Mouse (Mus musculus) kidney, embryonic 15.5 days (tissue): ENCODE measurements around the gene Pde4b. TPM values are rescaled to one million over a fixed set of nuclear protein-coding genes. Genes with fewer than 3 reads are reported as not detected.
A peak's percentile ranks its signal among the peaks of the same experiment; 100 is the strongest.

Experiments
- ATAC-seq: fragments of 200-750 bp; cut with Nextera tagmentation; replicated peaks from 2 replicates; pipeline ENCODE4 v1.8.0; 2017; ENCODE audit warnings: moderate TSS enrichment; ENCODE audit not compliant: low FRiP score
- H3K27ac ChIP-seq: fragments of 300-500 bp; sonication (generic); 2 replicates; pipeline ENCODE4 v1.5.1; 2015; ENCODE audit warnings: mild to moderate bottlenecking, inconsistent platforms
- H3K27me3 ChIP-seq: fragments of 300-500 bp; sonication (generic); 2 replicates; pipeline ENCODE4 v1.6.1; 2015; ENCODE audit warnings: inconsistent platforms
- H3K36me3 ChIP-seq: fragments of 300-500 bp; sonication (generic); 2 replicates; pipeline ENCODE4 v1.6.1; 2015; ENCODE audit warnings: inconsistent platforms
- H3K4me1 ChIP-seq: fragments of 300-500 bp; sonication (generic); 2 replicates; pipeline ENCODE4 v1.6.1; 2015; ENCODE audit warnings: inconsistent platforms
- H3K4me2 ChIP-seq: fragments of 300-500 bp; sonication (generic); 2 replicates; pipeline ENCODE4 v1.6.1; 2015; ENCODE audit warnings: moderate library complexity, mild to moderate bottlenecking, inconsistent platforms
- H3K4me3 ChIP-seq: fragments of 300-500 bp; sonication (generic); replicated peaks from 2 replicates; pipeline ENCODE4 v1.5.1; 2015; ENCODE audit warnings: mild to moderate bottlenecking, inconsistent platforms
- H3K9ac ChIP-seq: fragments of 300-500 bp; sonication (generic); 2 replicates; pipeline ENCODE4 v1.6.1; 2015; ENCODE audit warnings: mild to moderate bottlenecking, inconsistent platforms
- H3K9me3 ChIP-seq: fragments of 300-500 bp; sonication (generic); replicated peaks from 2 replicates; pipeline ENCODE4 v1.6.1; 2016; ENCODE audit warnings: inconsistent platforms
- WGBS: fragments of 180-500 bp; shearing (Covaris S2); methylation state at CpG from one replicate; pipeline ENCODE4 v1.1.7; 2015; ENCODE audit warnings: mixed read lengths; 5-methylcytosine and 5-hydroxymethylcytosine counted together
- polyA plus RNA-seq: library from polyadenylated mRNA; unstranded; fragments of >200 nt; fragmentation: Nextera tagmentation; extraction: Ambion mirVana; gene quantifications from 2 replicates; pipeline ENCODE4 v1.2.1, GENCODE M21; 2015

The Pde4b gene
- polyA plus RNA-seq, 1 experiment from 2014 or later: 13.6 TPM

DNA sequence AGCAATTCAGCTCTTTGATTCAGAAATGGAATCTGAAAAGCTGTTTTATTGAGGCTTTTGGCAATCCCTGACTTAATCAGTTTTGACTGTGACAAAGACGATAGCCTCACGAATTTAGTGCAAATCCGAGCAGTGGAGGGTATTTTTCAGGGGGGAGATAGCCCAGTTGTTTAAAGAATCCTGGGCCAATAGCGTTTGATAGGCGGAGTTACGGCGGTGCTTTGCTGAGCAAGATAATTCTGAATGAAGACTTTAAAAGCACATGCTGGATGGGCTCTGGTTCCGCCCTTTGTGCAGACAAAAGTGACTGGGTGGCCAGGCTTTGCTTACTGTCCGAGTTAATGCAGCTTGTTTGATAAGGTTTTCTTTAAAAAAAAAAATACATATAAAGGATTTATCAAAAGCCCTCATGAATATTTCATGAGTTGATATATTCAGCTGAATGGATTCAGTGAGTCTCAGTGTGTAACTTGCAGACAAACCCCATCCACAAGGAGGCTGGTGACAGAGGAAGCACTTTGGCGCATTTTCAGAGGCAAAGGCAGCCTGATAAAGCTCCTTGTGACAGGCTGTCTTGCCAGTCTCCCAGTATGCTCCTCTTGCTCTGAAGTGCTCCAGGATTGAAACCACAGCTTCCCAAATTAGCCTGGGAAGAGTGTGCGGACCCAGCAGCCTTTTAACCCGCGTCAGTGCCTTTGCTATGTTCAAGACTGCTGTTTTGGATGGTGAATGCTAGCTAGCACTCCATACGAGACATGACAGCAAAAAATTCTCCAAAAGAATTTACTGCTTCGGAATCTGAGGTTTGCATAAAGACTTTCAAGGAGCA, 167.3 kb downstream of the Pde4b start:
- H3K9ac ChIP-seq: no peak overlapping the region
- peak; percentile 80; the same call in 1 of the 2 replicates for ATAC-seq
- H3K4me2 ChIP-seq: peak overlapping the region; percentile 54
- H3K36me3 ChIP-seq: no peaks in the 10 kb centered on the region
- H3K9me3 ChIP-seq: no peaks in the 10 kb centered on the region
- 9% methylated on average over 15 of the region's 15 CpGs for WGBS
- peaks cover 11% of the 10 kb centered on the region for H3K4me1 ChIP-seq
- H3K4me3 ChIP-seq: peak overlapping the region; percentile 29
- no peaks in the 10 kb centered on the region for H3K27me3 ChIP-seq
- H3K27ac ChIP-seq: peak overlapping the region; percentile 61

DNA sequence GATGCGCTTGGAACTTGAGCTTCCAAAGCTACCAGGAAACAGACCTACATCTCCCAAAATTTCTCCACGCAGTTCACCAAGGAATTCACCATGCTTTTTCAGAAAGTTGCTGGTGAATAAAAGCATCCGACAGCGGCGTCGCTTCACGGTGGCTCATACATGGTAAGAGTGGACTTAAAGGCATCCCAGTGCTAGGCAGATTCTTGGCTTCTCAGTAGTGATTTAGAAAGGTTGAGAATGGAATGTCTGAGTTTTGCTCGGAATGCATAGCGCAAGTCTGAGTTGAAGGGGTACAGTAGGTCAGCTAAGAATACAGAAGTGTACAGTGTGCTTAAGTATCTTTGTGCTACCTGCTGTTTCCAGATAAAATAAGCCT, 167.9 kb downstream of the Pde4b start:
- H3K4me1 ChIP-seq: peaks cover 11% of the 10 kb centered on the region
- H3K27me3 ChIP-seq: no peaks in the 10 kb centered on the region
- no peak; the same call in 1 of the 2 replicates for ATAC-seq
- H3K9ac ChIP-seq: no peak overlapping the region
- no peaks in the 10 kb centered on the region for H3K36me3 ChIP-seq
- peak overlapping the region; percentile 29 for H3K4me3 ChIP-seq
- peak overlapping the region; percentile 54 for H3K4me2 ChIP-seq
- H3K9me3 ChIP-seq: no peaks in the 10 kb centered on the region
- H3K27ac ChIP-seq: peak overlapping the region; percentile 61; the same call in 1 of the 2 replicates
- WGBS: 45% methylated on average over 9 of the region's 9 CpGs

DNA sequence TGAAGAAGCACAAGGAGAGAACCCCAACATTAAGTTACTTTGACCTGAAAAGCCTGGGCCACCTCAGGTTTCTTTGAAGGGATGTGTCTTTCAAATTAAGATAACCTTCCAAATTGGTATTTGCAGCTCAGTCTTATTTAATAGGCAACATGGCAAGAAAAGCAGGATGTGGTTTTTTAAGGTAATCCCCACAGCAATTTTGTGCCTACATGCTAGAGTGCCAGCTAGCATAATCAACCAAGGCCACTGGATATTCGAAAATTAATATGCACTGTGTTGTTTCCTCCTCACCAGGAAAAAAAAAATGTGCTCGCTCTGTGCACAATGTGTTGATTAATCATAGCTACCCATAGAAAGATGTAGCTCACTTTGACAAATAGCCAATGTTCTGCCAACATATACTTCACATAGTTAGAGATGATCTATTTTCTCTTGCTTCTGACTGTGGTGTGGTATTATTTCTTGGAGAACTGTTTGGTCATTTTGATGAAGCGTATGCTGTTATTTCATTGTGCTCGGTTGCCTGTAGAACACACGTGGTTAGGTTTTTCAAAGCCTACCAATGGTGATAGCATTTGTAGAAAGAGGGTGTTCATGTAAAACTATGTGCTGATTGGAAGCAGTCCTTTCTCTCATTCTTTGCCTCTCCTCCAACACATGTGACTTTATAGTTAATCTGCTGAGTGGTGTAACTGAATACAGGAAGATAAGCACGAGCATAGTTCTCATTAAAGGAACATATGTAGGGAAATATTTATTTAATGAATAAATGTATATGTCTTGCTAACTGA, 169.0 kb downstream of the Pde4b start:
- H3K4me2 ChIP-seq: no peak overlapping the region

DNA sequence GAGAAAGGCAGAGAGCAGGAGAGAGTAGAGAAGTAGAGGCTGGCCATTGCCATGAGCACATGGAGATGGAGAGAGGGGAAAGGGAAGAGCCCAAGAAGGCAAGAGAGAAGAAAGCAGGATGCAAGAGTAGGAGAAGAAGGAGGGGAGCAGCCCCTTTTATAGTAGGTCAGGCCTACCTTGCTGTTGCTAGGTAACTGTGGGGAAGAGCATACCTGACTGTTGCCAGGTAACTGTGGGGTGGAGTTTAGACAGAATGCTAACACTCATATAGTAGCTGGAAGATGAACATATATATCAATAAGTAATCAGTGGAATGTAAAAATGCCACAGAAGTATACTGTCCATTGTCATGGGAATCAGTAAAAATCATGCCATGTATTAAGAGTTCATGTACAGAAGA, 172.9 kb downstream of the Pde4b start:
- H3K9me3 ChIP-seq: no peaks in the 10 kb centered on the region
- no peak overlapping the region for H3K4me3 ChIP-seq
- H3K9ac ChIP-seq: no peak overlapping the region
- no peak for ATAC-seq
- no peak overlapping the region for H3K27ac ChIP-seq
- no peaks in the 10 kb centered on the region for H3K27me3 ChIP-seq
- no peaks in the 10 kb centered on the region for H3K36me3 ChIP-seq
- peaks cover 3% of the 10 kb centered on the region for H3K4me1 ChIP-seq
- H3K4me2 ChIP-seq: no peak overlapping the region

More for the DNA sequence above, 169.0 kb downstream of the Pde4b start:
- Histone ChIP-seq H3K36me3 (no peaks in the 10 kb centered on the region), H3K27ac (no peak overlapping the region), H3K27me3 (no peaks in the 10 kb centered on the region), H3K9ac (no peak overlapping the region), H3K4me3 (no peak overlapping the region), H3K4me1 (peaks cover 11% of the 10 kb centered on the region), H3K9me3 (no peaks in the 10 kb centered on the region)
- no peak for ATAC-seq
- 88% methylated on average over 6 of the region's 6 CpGs for WGBS

DNA sequence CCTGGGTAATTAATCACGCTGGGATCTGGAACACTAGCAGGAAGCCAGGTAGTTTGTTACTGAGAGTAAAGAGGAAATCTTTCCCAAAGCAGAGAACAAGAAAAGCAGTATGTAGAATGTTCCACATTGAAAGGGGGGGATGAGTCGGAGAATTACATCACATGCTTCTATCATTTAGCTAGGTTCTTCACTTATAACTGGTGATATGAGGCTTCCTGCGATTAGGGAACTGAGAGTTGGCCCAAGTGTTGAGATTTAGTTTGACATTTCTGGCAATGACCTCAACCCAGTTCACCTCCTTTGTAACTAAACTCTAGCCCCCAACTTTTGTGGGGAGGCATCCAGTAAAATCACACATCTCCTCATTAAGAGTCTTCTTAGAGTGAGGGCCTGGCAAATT, 185.0 kb downstream of the Pde4b start:
- no peak overlapping the region for H3K4me2 ChIP-seq

DNA sequence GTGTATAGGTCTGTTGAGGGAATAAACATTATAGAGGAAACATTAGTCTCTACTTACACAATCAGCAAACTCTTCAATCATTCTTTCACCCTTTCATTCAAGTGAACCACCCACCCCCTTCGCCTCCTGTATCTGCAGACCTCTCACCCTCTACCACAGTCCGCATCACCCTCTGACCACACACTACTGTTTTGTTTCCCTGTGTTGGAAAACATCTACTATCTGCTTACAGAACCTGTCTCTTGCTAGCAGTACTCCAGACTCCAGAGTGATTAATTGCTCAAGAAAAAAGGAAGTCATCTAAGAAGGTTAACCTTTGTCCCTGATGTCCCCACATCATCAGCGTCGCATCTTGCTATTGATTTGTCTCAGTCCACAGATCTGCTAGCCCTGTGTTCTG, 185.4 kb downstream of the Pde4b start:
- Histone ChIP-seq H3K4me1 (no peaks in the 10 kb centered on the region), H3K4me3 (no peak overlapping the region), H3K9ac (no peak overlapping the region), H3K36me3 (no peaks in the 10 kb centered on the region), H3K27ac (no peak overlapping the region), H3K4me2 (no peak overlapping the region), H3K9me3 (no peaks in the 10 kb centered on the region), H3K27me3 (no peaks in the 10 kb centered on the region)
- ATAC-seq: no peak
- 49% methylated on average over 4 of the region's 4 CpGs for WGBS

More for the DNA sequence above, 185.0 kb downstream of the Pde4b start:
- Histone ChIP-seq H3K4me1 (no peaks in the 10 kb centered on the region), H3K27me3 (no peaks in the 10 kb centered on the region), H3K9ac (no peak overlapping the region), H3K4me3 (no peak overlapping the region), H3K36me3 (no peaks in the 10 kb centered on the region), H3K27ac (no peak overlapping the region), H3K9me3 (no peaks in the 10 kb centered on the region)
- ATAC-seq: no peak
- 71% methylated on average over 3 of the region's 3 CpGs for WGBS

DNA sequence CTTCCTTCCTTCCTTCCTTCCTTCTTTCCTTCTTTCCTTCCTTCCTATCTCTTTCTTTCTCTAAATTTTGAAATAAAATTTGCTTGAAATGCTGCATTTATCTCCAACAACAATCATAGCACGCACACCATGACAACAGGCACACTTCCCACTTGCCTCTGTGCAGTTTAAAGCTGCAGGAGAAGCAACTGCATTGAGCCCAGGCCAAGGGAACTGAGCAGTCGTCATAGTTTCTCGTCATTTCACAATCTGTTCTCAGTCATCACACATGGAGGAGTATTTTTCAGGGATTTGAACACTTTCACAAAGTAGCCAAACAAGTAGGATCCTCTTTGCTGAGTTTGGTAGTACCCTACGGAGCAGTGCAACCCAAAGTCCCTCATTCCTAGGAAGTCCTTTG, 188.4 kb downstream of the Pde4b start:
- H3K4me3 ChIP-seq: no peak overlapping the region
- WGBS: 80% methylated on average over 4 of the region's 4 CpGs
- no peaks in the 10 kb centered on the region for H3K4me1 ChIP-seq
- H3K9ac ChIP-seq: no peak overlapping the region
- no peaks in the 10 kb centered on the region for H3K27me3 ChIP-seq
- H3K36me3 ChIP-seq: no peaks in the 10 kb centered on the region
- H3K9me3 ChIP-seq: no peaks in the 10 kb centered on the region
- no peak for ATAC-seq
- H3K27ac ChIP-seq: no peak overlapping the region
- H3K4me2 ChIP-seq: no peak overlapping the region

DNA sequence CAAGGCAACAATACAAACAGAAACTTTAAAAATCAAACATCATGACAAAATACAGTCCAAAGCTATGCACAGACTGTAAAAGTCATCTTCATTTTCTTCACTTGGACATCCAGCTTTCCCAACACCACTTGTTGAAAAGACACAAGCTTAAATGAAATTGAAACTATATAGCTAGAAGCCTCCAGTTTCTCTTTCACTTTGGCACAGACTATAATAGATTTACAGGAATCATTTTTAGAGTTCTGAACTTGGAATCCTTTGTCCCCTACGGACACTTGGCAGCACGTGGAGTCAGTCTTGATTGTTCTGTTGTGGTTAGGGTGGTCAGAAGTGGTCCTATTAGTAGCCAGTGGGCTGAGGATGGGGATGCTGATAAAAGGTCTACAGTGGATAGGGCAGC, 191.6 kb downstream of the Pde4b start:
- no peaks in the 10 kb centered on the region for H3K27me3 ChIP-seq
- H3K9ac ChIP-seq: no peak overlapping the region
- no peak for ATAC-seq
- no peak overlapping the region for H3K27ac ChIP-seq
- H3K9me3 ChIP-seq: no peaks in the 10 kb centered on the region
- H3K4me1 ChIP-seq: no peaks in the 10 kb centered on the region
- H3K36me3 ChIP-seq: no peaks in the 10 kb centered on the region
- 83% methylated on average over 2 of the region's 2 CpGs for WGBS
- H3K4me2 ChIP-seq: no peak overlapping the region
- no peak overlapping the region for H3K4me3 ChIP-seq

DNA sequence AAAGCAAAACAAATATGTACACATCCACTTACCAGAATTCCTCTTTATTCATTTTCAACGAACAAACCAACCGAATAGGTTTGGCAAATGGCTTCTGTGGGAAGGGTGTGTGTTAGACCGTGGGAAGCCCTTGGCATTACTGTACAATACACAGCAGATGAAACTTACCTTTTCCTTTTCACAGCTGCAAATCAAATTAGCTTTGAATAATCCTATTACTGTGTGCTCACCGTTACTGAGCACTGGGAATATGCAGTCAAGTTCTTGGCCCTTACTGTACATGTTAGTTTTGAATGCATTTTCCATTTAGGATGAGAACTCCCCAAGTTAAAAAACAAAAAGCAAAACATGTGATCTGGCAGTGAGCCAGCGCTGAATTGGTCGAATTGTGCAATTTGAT, 199.8 kb downstream of the Pde4b start:
- Histone ChIP-seq H3K4me3 (no peak overlapping the region), H3K4me1 (no peaks in the 10 kb centered on the region), H3K9me3 (no peaks in the 10 kb centered on the region), H3K9ac (no peak overlapping the region), H3K27me3 (no peaks in the 10 kb centered on the region), H3K4me2 (no peak overlapping the region), H3K27ac (no peak overlapping the region), H3K36me3 (no peaks in the 10 kb centered on the region)
- no peak for ATAC-seq
- WGBS: 76% methylated on average over 6 of the region's 6 CpGs

DNA sequence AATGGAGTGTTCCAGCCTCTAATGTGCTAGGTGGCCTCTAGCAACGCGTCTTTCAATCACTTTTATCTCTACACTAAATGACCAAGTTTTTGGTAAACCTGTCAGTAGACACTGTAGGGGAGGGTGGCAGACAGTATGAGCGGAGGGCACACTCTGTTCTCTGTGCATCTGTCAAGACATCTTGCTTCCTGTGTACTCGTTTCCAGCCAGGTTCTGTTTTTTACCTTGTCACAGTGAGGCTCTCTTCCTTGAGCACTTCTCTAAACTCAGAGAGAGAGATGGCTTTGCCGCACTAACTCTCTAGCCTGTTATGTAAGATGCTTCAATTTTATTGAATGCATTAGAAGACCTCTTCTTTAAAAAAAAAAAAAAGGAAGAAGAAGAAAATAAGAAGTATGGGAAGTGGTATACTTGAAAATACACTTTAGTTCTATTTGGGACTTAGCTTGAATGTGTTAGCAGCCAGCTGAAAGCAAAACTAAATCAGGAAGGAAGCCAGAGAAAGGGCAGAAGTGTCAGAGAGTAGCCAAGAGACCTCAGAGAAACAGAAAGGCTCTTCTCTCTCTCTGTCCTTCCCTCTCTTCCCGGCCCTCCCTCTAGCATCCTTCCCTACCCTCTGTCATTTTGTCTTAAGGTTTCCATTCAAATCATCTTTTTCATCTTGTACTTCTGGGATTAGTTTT, 202.8 kb downstream of the Pde4b start:
- Histone ChIP-seq H3K4me2 (no peak overlapping the region), H3K36me3 (no peaks in the 10 kb centered on the region), H3K9ac (no peak overlapping the region), H3K4me3 (no peak overlapping the region), H3K27ac (no peak overlapping the region), H3K9me3 (no peaks in the 10 kb centered on the region), H3K27me3 (no peaks in the 10 kb centered on the region), H3K4me1 (no peaks in the 10 kb centered on the region)
- ATAC-seq: no peak
- WGBS: 71% methylated on average over 6 of the region's 6 CpGs

DNA sequence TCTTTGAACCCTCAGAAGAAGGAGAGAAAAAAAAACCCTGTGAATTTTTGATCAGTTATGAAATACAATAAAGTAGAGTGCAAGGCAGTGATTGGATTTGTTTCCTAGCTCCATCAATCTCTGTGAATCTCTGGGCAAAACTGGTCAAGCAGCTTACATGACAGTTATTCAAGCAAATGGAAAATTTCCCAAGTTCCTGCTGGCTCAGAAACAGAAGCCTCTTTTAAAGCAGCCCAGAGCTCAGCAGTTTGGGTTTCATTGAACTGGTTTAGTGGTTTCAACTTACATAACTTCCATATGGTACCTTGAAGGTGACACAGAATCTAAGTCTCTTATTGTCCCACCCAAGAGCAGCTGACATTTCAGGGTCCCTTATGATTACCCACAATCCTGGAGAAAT, 210.2 kb downstream of the Pde4b start:
- H3K9ac ChIP-seq: no peak overlapping the region

DNA sequence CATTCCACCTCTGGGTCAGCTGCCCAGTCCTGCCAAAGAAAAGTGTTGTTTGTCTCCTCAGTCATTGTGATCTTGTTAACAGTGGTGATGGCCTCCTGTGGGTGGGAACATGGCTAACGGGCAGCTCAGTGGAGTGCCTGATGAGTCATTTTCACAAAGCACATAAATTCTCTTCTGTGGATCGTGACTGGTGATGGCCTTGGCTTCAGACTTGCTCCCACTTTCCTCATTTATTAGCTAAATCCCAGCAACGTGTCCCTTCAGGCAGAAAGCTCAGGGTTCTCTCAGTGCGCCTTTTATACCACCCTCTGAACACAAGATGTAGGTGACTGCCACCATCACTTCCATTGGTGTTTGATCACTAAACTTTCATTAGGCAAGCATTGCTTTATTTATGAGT, 215.2 kb downstream of the Pde4b start:
- Histone ChIP-seq H3K9me3 (no peaks in the 10 kb centered on the region), H3K36me3 (no peaks in the 10 kb centered on the region), H3K4me2 (no peak overlapping the region), H3K4me1 (no peaks in the 10 kb centered on the region), H3K27ac (no peak overlapping the region), H3K9ac (no peak overlapping the region), H3K27me3 (no peaks in the 10 kb centered on the region), H3K4me3 (no peak overlapping the region)
- no peak for ATAC-seq
- 62% methylated on average over 4 of the region's 4 CpGs for WGBS

More for the DNA sequence above, 210.2 kb downstream of the Pde4b start:
- H3K36me3 ChIP-seq: no peaks in the 10 kb centered on the region
- no peak overlapping the region for H3K4me2 ChIP-seq
- no peak overlapping the region for H3K27ac ChIP-seq
- H3K27me3 ChIP-seq: no peaks in the 10 kb centered on the region
- H3K4me3 ChIP-seq: no peak overlapping the region
- H3K4me1 ChIP-seq: no peaks in the 10 kb centered on the region
- H3K9me3 ChIP-seq: no peaks in the 10 kb centered on the region
- no peak for ATAC-seq
